Mouse (Mus musculus) stomach, postnatal 0 days (tissue): ENCODE measurements around the gene Trp53bp1. TPM values are rescaled to one million over a fixed set of nuclear protein-coding genes. Genes with fewer than 3 reads are reported as not detected.
A peak's percentile ranks its signal among the peaks of the same experiment; 100 is the strongest.

Source experiments
- ATAC-seq: fragments of 200-750 bp; cut with Nextera tagmentation; 2 replicates; pipeline ENCODE4 v1.8.0; 2017; ENCODE audit not compliant: low FRiP score, low TSS enrichment
- DNase-seq: peaks from one replicate; pipeline ENCODE4 v3.0.0-alpha.2; 2016; ENCODE audit warnings: low spot score
- H3K27ac ChIP-seq: fragments of 300-500 bp; sonication (generic); replicated peaks from 2 replicates; pipeline ENCODE4 v1.5.1; 2014; ENCODE audit warnings: mild to moderate bottlenecking, control low read depth
- H3K27me3 ChIP-seq: fragments of 300-500 bp; sonication (generic); 2 replicates; pipeline ENCODE4 v1.6.1; 2014; ENCODE audit warnings: low read length; ENCODE audit not compliant: control insufficient read depth, insufficient read depth
- H3K36me3 ChIP-seq: fragments of 300-500 bp; sonication (generic); 2 replicates; pipeline ENCODE4 v1.6.1; 2014; ENCODE audit warnings: low read length, mixed read lengths; ENCODE audit not compliant: control insufficient read depth, insufficient read depth
- H3K4me1 ChIP-seq: fragments of 300-500 bp; sonication (generic); replicated peaks from 2 replicates; pipeline ENCODE4 v1.6.1; 2014; ENCODE audit warnings: antibody characterized with exemption; ENCODE audit not compliant: control insufficient read depth, insufficient read depth
- H3K4me2 ChIP-seq: fragments of 300-500 bp; sonication (generic); replicated peaks from 2 replicates; pipeline ENCODE4 v1.6.1; 2014; ENCODE audit warnings: low read depth, mild to moderate bottlenecking, control low read depth, moderate library complexity
- H3K4me3 ChIP-seq: fragments of 300-500 bp; sonication (generic); 2 replicates; pipeline ENCODE4 v1.5.1; 2014; ENCODE audit warnings: low read depth, low read length, control low read depth
- H3K9ac ChIP-seq: fragments of 300-500 bp; sonication (generic); 2 replicates; pipeline ENCODE4 v1.6.1; 2014; ENCODE audit warnings: mild to moderate bottlenecking, low read length, control low read depth, mixed read lengths
- H3K9me3 ChIP-seq: fragments of 300-500 bp; sonication (generic); 2 replicates; pipeline ENCODE4 v1.6.1; 2016; ENCODE audit warnings: low read length; ENCODE audit not compliant: control insufficient read depth
- CTCF ChIP-seq: IDR thresholded peaks from 2 replicates; pipeline ENCODE4 v1.5.1; 2016; ENCODE audit warnings: antibody characterized with exemption, low read depth, mild to moderate bottlenecking, moderate library complexity
- EP300 ChIP-seq: optimal IDR thresholded peaks from 2 replicates; pipeline ENCODE3; 2016; ENCODE audit warnings: antibody characterized with exemption
- WGBS: fragments of 180-500 bp; shearing (Covaris S2); extraction: QIAGEN DNeasy Blood & Tissue Kit; methylation state at CpG from one replicate; pipeline ENCODE4 v1.1.7; 2014; 5-methylcytosine and 5-hydroxymethylcytosine counted together
- polyA plus RNA-seq: library from polyadenylated mRNA; unstranded; fragments of >200 nt; fragmentation: Nextera tagmentation; extraction: Ambion mirVana; gene quantifications from 2 replicates; pipeline ENCODE4 v1.2.1, GENCODE M21; 2015

The Trp53bp1 gene
- polyA plus RNA-seq, 1 experiment from 2014 or later: 10.6 TPM

DNA sequence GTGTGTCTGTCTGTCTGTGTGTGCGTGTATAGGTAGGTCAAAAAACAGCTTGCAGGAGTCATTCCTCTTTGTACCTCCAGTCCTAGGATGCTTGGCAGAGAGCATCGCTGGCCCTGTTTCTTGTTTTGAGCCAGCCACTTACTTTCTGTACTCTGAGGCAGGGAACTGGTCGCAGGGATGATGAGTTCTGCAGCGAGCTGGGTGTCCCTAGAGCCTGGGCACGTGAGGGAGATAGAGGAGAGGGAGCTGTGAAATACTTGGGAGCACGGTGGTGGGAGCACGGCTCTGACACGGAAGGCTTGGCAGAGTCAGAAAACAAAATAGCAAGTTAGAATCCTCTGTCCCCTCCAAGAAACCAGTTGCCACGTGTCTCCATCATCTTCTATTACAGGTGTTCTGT lies 26.5 kb upstream of the Trp53bp1 start:
- H3K4me1 ChIP-seq: peaks cover 7% of the 10 kb centered on the region; the same call in 1 of the 2 replicates
- H3K36me3 ChIP-seq: no peaks in the 10 kb centered on the region
- 24% methylated on average over 9 of the region's 9 CpGs for WGBS
- H3K4me3 ChIP-seq: no peak overlapping the region
- no peak for TF ChIP-seq EP300
- TF ChIP-seq CTCF: no peak
- DNase-seq (no peak), ATAC-seq (no peak)
- H3K4me2 ChIP-seq: no peak overlapping the region
- no peak overlapping the region for H3K27ac ChIP-seq
- H3K9me3 ChIP-seq: no peaks in the 10 kb centered on the region
- no peak overlapping the region for H3K9ac ChIP-seq
- no peaks in the 10 kb centered on the region for H3K27me3 ChIP-seq

DNA sequence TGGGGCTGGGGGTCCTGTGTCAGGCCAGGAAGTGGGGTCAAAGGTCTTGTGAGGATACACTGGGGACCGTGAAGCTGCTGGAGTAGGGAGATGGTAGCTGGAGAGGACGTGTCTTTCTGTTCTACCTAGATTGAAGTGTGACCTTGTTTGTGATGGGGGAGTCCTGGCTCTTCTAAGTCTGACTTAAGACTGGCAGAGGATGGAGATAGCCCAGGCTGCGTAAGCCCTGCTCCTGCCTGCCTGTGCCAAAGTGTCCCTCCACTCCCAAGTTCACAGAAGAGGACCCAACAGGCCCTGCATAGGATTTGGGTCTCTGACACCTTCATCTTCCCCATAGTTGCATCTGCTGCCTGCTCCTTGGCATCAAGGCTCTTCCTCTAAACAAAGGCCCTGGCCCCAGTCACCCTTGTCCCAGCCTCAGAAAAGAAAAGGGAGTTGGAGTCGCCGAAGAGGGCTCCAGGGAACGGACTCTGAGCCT lies 25.6 kb upstream of the Trp53bp1 start:
- no peak for TF ChIP-seq CTCF
- TF ChIP-seq EP300: no peak
- Histone ChIP-seq H3K27ac (no peak overlapping the region), H3K4me1 (peaks cover 7% of the 10 kb centered on the region; the same call in 1 of the 2 replicates), H3K36me3 (no peaks in the 10 kb centered on the region), H3K4me3 (peak overlapping the region; percentile 52), H3K9ac (no peak overlapping the region), H3K27me3 (no peaks in the 10 kb centered on the region), H3K4me2 (peak overlapping the region; percentile 65), H3K9me3 (no peaks in the 10 kb centered on the region)
- ATAC-seq: no peak
- 25% methylated on average over 6 of the region's 6 CpGs for WGBS
- no peak for DNase-seq

DNA sequence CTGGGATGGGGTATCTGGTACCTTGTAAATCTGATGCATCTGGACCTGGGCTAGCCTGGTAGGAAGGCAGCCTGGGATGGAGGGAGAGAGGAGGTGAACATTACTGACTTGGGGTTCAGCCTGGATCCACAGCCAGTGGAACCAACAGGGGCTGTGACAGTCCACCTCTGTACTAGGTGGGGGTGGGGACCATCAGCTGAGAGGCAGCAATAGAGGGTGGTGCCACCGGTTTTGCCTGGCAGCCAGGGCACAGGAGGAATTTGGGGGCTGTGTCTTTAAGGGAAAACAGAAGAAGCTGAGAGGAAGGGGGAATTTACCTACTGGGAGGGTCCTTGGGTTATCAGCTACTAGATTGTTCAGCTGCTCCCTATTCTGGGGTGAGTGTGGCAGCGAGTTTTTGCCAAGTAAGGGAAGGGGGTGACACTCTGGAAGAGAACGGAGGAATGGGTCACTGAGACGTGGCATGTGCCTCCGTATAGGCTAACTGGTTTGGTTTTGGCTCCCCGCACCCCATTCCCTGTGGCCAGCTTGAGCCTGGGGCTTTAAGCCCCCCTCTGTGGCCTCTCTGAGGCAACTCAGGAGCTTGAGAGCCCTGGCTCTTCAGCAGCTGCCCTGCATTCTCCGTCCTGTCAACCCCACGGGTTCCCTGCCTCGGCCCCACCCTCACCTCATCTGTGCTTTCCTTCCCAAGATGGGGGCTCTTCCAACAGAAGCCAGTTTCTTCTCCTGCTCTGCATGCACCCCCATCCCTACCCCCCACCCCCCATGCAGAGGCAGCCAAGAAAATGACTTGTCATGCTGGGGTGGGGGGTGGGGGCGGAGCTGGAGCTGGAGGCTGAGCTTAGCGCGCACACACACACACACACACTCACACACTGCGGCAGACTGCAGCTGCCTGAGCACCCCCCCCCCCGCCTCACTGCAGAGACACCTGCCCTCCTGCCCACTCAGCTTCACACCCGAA lies 24.7 kb upstream of the Trp53bp1 start:
- H3K27ac ChIP-seq: peak overlapping the region; percentile 56
- peak; percentile 22; the same call in 1 of the 2 replicates for ATAC-seq
- H3K4me3 ChIP-seq: peak overlapping the region; percentile 52
- H3K36me3 ChIP-seq: no peaks in the 10 kb centered on the region
- no peaks in the 10 kb centered on the region for H3K27me3 ChIP-seq
- DNase-seq: peak; percentile 50
- WGBS: 4% methylated on average over 15 of the region's 15 CpGs
- TF ChIP-seq EP300 (no peak), CTCF (no peak)
- H3K4me1 ChIP-seq: peaks cover 7% of the 10 kb centered on the region; the same call in 1 of the 2 replicates
- H3K9ac ChIP-seq: peak overlapping the region; percentile 58
- peak overlapping the region; percentile 65 for H3K4me2 ChIP-seq
- H3K9me3 ChIP-seq: no peaks in the 10 kb centered on the region

DNA sequence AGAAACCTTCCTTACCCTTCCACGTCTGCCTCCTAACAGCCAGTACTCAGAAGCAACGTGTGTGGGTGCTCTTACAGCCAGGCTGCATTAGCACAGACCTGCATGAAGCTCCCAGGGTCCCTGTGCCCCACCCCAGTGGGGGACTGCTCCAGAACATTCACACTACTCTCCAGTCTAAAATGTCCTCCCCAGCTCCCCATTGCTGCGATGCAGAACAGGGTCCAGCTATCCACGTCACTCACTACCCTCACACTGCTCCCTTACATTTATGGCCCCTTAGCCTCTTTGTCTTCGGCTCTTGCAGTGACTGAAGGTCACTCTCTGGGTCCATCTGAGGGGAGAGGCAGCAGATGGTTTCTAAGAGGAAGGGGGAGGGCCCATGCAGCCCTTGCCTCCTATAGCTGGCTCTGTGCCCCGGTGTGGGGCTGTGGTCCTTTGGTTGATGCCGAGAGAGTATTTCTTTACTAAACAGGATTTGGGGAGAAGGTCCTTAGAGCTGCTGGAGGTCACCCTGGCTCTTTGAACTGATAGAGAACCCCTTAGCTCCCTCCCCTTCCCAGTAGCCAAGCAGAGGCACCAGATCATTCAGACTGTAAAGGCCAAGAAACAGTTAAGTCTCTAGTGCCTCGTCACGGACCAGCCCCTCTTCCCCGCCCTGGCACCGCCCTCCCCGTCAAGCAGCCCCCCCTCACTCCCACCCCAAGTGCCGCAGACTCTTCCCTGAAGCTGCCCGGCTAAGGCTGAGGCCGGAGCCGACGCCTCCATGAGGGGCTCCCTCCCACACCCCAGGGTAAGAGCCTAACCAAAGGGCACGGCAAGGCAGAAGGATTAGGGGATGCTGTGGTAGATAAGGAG lies 23.8 kb upstream of the Trp53bp1 start:
- WGBS: 2% methylated on average over 18 of the region's 18 CpGs
- Histone ChIP-seq H3K4me2 (peak overlapping the region; percentile 65), H3K9me3 (no peaks in the 10 kb centered on the region), H3K36me3 (no peaks in the 10 kb centered on the region), H3K4me3 (peak overlapping the region; percentile 52), H3K27ac (peak overlapping the region; percentile 56), H3K9ac (peak overlapping the region; percentile 58), H3K4me1 (peaks cover 7% of the 10 kb centered on the region; the same call in 1 of the 2 replicates), H3K27me3 (no peaks in the 10 kb centered on the region)
- DNase-seq (peak; percentile 54), ATAC-seq (peak; percentile 51; the same call in 1 of the 2 replicates)
- no peak for TF ChIP-seq CTCF
- no peak for TF ChIP-seq EP300

DNA sequence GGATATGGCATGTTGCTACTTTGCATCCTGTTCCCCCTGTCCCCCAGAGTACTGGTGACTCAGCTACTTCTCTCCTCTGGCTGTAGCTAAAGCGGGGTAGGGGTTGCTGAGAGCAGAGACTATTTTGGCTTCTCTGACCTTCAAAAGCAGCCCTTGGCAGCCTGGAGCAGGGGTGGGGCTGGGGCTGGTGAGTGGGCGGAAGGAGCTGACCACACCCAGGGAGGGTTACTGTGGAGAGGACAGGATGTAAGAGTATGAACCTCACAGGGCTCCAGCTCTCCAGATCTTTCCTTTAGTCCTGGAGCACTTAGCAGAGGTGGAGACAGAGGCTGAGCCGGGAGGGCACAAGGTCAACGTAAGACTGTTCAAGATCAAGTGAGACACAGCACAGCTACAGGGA lies 23.0 kb upstream of the Trp53bp1 start:
- no peaks in the 10 kb centered on the region for H3K9me3 ChIP-seq
- DNase-seq (peak; percentile 38), ATAC-seq (peak; percentile 45)
- H3K4me2 ChIP-seq: peak overlapping the region; percentile 65
- H3K9ac ChIP-seq: no peak overlapping the region
- no peaks in the 10 kb centered on the region for H3K36me3 ChIP-seq
- peak overlapping the region; percentile 52 for H3K4me3 ChIP-seq
- H3K4me1 ChIP-seq: peaks cover 7% of the 10 kb centered on the region; the same call in 1 of the 2 replicates
- H3K27me3 ChIP-seq: no peaks in the 10 kb centered on the region
- H3K27ac ChIP-seq: no peak overlapping the region; the same call in 1 of the 2 replicates
- WGBS: 6% methylated on average over 4 of the region's 4 CpGs
- TF ChIP-seq CTCF (no peak), EP300 (no peak)
